Mouse (Mus musculus) midbrain, embryonic 16.5 days (tissue): Measurements from ENCODE around the gene Mok. TPM values are rescaled to one million over a fixed set of nuclear protein-coding genes. Genes with fewer than 3 reads are reported as not detected.

Experiments
- ATAC-seq: fragments of 200-750 bp; cut with Nextera tagmentation; 2 replicates; pipeline ENCODE4 v1.8.0; 2017; ENCODE audit warnings: moderate TSS enrichment
- H3K27ac ChIP-seq: fragments of 300-500 bp; sonication (generic); 2 replicates; pipeline ENCODE4 v1.5.1; 2014; ENCODE audit warnings: mild to moderate bottlenecking, low read length, mixed read lengths
- H3K27me3 ChIP-seq: fragments of 300-500 bp; sonication (generic); 2 replicates; pipeline ENCODE4 v1.6.1; 2014; ENCODE audit warnings: low read depth, low read length, mixed read lengths; ENCODE audit not compliant: control insufficient read depth, insufficient read depth
- H3K36me3 ChIP-seq: fragments of 300-500 bp; sonication (generic); 2 replicates; pipeline ENCODE4 v1.6.1; 2014; ENCODE audit warnings: mild to moderate bottlenecking, low read length, moderate library complexity, mixed read lengths; ENCODE audit not compliant: control insufficient read depth, insufficient read depth
- H3K4me1 ChIP-seq: fragments of 300-500 bp; sonication (generic); 2 replicates; pipeline ENCODE4 v1.6.1; 2014; ENCODE audit warnings: mild to moderate bottlenecking, low read length, mixed read lengths; ENCODE audit not compliant: control insufficient read depth, insufficient read depth
- H3K4me2 ChIP-seq: fragments of 300-500 bp; sonication (generic); 2 replicates; pipeline ENCODE4 v1.6.1; 2014; ENCODE audit warnings: mild to moderate bottlenecking, low read length, mixed read lengths
- H3K4me3 ChIP-seq: fragments of 300-500 bp; sonication (generic); 2 replicates; pipeline ENCODE4 v1.5.1; 2014; ENCODE audit warnings: low read depth, mild to moderate bottlenecking, low read length, moderate library complexity, mixed read lengths
- H3K9ac ChIP-seq: fragments of 300-500 bp; sonication (generic); 2 replicates; pipeline ENCODE4 v1.6.1; 2014; ENCODE audit warnings: low read depth, low read length, mixed read lengths
- H3K9me3 ChIP-seq: fragments of 300-500 bp; sonication (generic); replicated peaks from 2 replicates; pipeline ENCODE4 v1.6.1; 2014; ENCODE audit warnings: mild to moderate bottlenecking, low read length, mixed read lengths; ENCODE audit not compliant: control insufficient read depth, poor library complexity, severe bottlenecking
- WGBS: fragments of 180-500 bp; shearing (Covaris S2); extraction: QIAGEN DNeasy Blood & Tissue Kit; methylation state at CpG from one replicate; pipeline ENCODE4 v1.1.7; 2014; 5-methylcytosine and 5-hydroxymethylcytosine counted together
- polyA plus RNA-seq: library from polyadenylated mRNA; unstranded; fragments of >200 nt; fragmentation: Nextera tagmentation; extraction: Ambion mirVana; gene quantifications from 2 replicates; pipeline ENCODE4 v1.2.1, GENCODE M21; 2015

The Mok gene
- polyA plus RNA-seq, 1 experiment from 2014 or later = 17.9 TPM

DNA sequence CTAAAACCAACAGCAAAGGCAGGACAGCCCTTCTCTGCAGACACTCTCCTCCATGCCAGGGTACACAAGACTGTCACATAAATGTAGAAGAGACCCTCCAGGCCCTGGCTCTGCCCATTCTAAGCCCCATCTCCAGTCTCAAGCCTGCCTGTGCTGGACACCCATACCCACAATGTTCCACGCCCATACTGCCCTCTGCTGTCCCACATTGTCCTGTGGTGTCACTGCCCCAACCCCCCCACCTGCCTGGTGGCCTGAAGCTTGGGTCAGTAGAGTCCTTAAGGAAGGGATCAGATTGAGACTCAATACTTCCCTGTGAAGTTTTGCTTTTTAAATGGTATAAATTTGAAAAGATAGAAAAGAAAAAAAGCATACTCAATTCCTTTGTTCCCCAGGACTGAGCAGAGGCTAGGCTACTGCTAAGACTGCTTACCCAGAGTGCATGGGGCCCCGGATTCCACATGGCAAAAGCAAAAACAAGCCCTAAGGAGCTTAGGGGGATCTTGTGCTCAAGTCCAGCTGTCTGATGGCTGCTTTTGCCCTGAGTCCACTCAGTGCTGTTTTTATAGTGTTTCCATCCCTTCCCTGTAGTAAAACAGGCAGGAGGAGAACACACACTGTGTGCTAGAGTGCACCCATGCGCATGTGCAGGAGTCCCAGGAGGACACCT is 34.3 kb downstream of the Mok start:
- H3K4me1 ChIP-seq = peaks cover 2% of the 10 kb centered on the region; the same call in 1 of the 2 replicates
- H3K36me3 ChIP-seq = peaks cover 4% of the 10 kb centered on the region; the same call in 1 of the 2 replicates
- H3K4me3 ChIP-seq = no peak overlapping the region
- WGBS = 85% methylated on average over 3 of the region's 3 CpGs
- H3K27me3 ChIP-seq = no peaks in the 10 kb centered on the region
- no peaks in the 10 kb centered on the region for H3K9me3 ChIP-seq
- ATAC-seq = no peak
- no peak overlapping the region for H3K9ac ChIP-seq
- H3K27ac ChIP-seq = no peak overlapping the region
- no peak overlapping the region for H3K4me2 ChIP-seq

DNA sequence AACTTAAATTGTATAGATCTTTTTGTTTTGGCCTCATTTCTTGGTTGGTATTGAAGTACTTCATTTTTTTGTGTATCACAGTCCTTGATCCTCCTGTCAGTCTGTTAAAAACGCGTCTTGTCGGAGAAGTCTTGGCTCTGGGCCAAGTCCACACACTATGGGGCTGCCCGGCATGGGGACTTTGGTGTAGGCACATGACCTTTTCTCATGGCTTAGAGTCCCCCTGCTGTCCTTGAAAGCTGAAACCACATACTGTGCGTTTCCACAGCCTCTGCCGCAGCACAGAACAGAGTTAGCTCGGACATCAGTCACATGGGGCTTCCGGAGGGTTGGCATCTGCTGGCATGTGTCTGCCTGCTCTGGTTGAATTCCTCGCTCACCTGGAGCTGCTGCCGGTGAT is 36.5 kb downstream of the Mok start:
- Histone ChIP-seq H3K4me2 (no peak overlapping the region), H3K27ac (no peak overlapping the region), H3K36me3 (no peaks in the 10 kb centered on the region), H3K9ac (no peak overlapping the region), H3K27me3 (no peaks in the 10 kb centered on the region), H3K4me1 (peaks cover 2% of the 10 kb centered on the region; the same call in 1 of the 2 replicates), H3K9me3 (no peaks in the 10 kb centered on the region), H3K4me3 (no peak overlapping the region)
- ATAC-seq = peak; percentile 38; the same call in 1 of the 2 replicates
- WGBS = 14% methylated on average over 10 of the region's 10 CpGs

DNA sequence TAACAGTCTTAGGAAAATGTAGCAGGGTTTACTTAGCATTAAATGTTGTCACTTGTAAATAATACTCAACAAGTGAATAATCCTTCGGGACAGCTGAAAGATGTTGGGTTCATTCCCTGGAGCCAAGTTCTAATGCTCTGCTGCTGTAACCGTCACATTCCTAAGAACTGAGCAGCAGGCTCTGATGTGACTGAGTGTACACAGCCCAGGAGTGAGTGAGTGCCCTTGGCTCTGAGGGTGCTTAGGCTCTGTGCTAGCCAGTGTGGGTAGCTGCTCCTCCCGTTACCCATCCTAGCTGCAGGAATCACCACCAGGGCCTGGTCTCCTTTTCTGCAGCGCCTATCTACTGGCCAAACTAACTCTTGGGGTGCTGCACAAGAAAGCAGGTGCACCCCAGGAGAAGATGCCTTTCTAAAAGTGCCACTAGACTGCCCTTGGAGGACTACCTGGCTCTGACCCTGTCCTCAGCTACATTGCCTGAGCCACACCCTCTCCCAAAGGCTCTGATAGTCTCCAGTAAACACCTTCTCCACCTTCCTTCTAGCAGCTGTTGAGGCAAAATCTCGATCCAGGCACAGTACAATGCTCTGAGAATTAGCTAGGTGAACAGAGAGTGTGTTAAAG is 38.0 kb downstream of the Mok start:
- no peak overlapping the region for H3K27ac ChIP-seq
- H3K4me1 ChIP-seq = peaks cover 2% of the 10 kb centered on the region; the same call in 1 of the 2 replicates
- no peak overlapping the region for H3K4me2 ChIP-seq
- H3K9ac ChIP-seq = no peak overlapping the region
- no peak for ATAC-seq
- no peak overlapping the region for H3K4me3 ChIP-seq
- WGBS = 88% methylated on average over 5 of the region's 5 CpGs
- no peaks in the 10 kb centered on the region for H3K36me3 ChIP-seq
- H3K27me3 ChIP-seq = no peaks in the 10 kb centered on the region
- H3K9me3 ChIP-seq = no peaks in the 10 kb centered on the region

DNA sequence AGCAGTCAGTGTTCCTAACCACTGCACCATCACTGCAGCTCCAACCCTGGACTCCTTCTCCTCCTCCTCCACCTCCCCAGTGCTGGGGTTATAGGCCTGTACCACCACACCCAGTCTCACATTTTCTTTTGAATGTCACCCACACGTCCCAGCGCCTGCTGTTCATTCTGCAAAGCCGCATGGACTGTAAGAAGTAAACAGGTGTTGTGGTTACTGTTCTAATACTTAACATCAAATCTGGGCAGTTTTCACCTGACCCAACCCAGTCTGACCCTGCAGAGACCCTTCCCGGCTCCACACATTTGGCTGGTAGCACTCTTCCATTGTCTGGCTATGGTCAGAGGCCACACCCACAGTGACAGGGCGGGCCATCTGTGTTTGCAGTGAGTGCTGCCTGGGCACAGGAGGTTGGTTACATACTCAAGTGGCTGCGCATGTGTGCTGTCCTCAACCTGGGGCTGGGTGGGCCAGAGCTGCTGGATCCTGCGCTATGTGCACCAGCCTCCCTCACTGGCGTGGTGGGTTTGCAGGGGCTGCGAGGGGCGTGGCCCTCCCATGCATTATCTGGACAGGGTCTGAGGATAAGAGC is 38.8 kb downstream of the Mok start:
- Histone ChIP-seq H3K4me3 (no peak overlapping the region), H3K4me1 (peaks cover 2% of the 10 kb centered on the region; the same call in 1 of the 2 replicates), H3K9ac (no peak overlapping the region), H3K27me3 (no peaks in the 10 kb centered on the region), H3K27ac (no peak overlapping the region), H3K36me3 (no peaks in the 10 kb centered on the region), H3K4me2 (no peak overlapping the region), H3K9me3 (no peaks in the 10 kb centered on the region)
- ATAC-seq = no peak
- WGBS = 88% methylated on average over 10 of the region's 10 CpGs

- Histone ChIP-seq H3K4me1 (peaks cover 1% of the 10 kb centered on the region; the same call in 1 of the 2 replicates), H3K27ac (no peak overlapping the region), H3K27me3 (no peaks in the 10 kb centered on the region), H3K9ac (no peak overlapping the region), H3K9me3 (no peaks in the 10 kb centered on the region), H3K4me2 (no peak overlapping the region), H3K36me3 (no peaks in the 10 kb centered on the region), H3K4me3 (no peak overlapping the region)
- ATAC-seq = no peak
- 94% methylated on average over 4 of the region's 4 CpGs for WGBS
Observed at GRCm38 (mm10) chr12:110799226-110799625, 41.5 kb downstream of the Mok start.

DNA sequence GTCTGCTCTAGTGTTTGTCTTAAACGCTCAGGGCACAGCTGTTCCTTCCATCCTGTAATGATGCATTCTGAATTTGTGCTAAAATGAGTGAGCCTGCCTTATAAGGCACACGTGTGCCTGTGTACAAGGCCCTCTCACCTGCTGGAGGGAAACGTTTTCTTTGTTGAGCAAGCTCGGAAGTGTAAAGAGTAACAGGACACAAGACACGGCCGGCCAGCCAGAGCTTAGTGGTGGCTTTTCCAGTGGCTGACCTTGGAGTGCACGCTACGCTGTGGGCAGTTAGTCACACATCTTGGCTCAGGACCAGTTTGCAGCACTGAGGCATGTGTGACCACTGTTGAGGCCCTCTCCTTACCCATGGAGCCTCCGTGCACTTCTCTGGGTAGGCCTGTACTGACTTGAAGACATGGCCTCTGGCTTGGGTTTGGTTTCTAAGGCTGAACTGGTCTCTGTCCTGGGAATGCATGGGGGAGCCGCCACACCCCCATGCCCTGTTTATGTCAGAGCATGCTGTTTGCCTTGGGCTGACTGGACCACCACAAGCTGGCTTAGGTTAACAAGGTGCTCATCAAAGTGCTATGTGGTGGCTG is 42.8 kb downstream of the Mok start:
- H3K4me3 ChIP-seq = no peak overlapping the region
- no peaks in the 10 kb centered on the region for H3K27me3 ChIP-seq
- no peak overlapping the region for H3K27ac ChIP-seq
- WGBS = 88% methylated on average over 10 of the region's 10 CpGs
- no peak for ATAC-seq
- no peak overlapping the region for H3K4me2 ChIP-seq
- H3K9me3 ChIP-seq = no peaks in the 10 kb centered on the region
- no peak overlapping the region for H3K9ac ChIP-seq
- no peaks in the 10 kb centered on the region; the same call in 1 of the 2 replicates for H3K36me3 ChIP-seq
- H3K4me1 ChIP-seq = no peaks in the 10 kb centered on the region

GRCm38 (mm10) chr12:110797202-110797601 is 43.5 kb downstream of the Mok start:
- no peak overlapping the region for H3K9ac ChIP-seq
- H3K4me2 ChIP-seq = no peak overlapping the region
- H3K9me3 ChIP-seq = no peaks in the 10 kb centered on the region
- H3K36me3 ChIP-seq = no peaks in the 10 kb centered on the region; the same call in 1 of the 2 replicates
- no peaks in the 10 kb centered on the region for H3K4me1 ChIP-seq
- WGBS = 91% methylated on average over 5 of the region's 6 CpGs
- no peak for ATAC-seq
- no peak overlapping the region for H3K27ac ChIP-seq
- H3K27me3 ChIP-seq = no peaks in the 10 kb centered on the region
- H3K4me3 ChIP-seq = no peak overlapping the region

- ATAC-seq = no peak
- 83% methylated on average over 6 of the region's 6 CpGs for WGBS
Observed at GRCm38 (mm10) chr12:110796748-110797147, 44.0 kb downstream of the Mok start.

GRCm38 (mm10) chr12:110795035-110795434 is 45.7 kb downstream of the Mok start:
- Histone ChIP-seq H3K4me3 (no peak overlapping the region), H3K27ac (no peak overlapping the region), H3K9me3 (no peaks in the 10 kb centered on the region), H3K9ac (no peak overlapping the region), H3K4me1 (no peaks in the 10 kb centered on the region), H3K36me3 (no peaks in the 10 kb centered on the region; the same call in 1 of the 2 replicates), H3K27me3 (no peaks in the 10 kb centered on the region), H3K4me2 (no peak overlapping the region)
- WGBS = 83% methylated on average over 6 of the region's 6 CpGs
- no peak for ATAC-seq

More at GRCm38 (mm10) chr12:110796748-110797147, 44.0 kb downstream of the Mok start:
- Histone ChIP-seq H3K36me3 (no peaks in the 10 kb centered on the region; the same call in 1 of the 2 replicates), H3K4me1 (no peaks in the 10 kb centered on the region), H3K27me3 (no peaks in the 10 kb centered on the region), H3K9ac (no peak overlapping the region), H3K9me3 (no peaks in the 10 kb centered on the region), H3K4me3 (no peak overlapping the region), H3K4me2 (no peak overlapping the region), H3K27ac (no peak overlapping the region)
